Mouse (Mus musculus): ENCODE measurements around the gene Mroh8.

Mroh8 gene

DNA sequence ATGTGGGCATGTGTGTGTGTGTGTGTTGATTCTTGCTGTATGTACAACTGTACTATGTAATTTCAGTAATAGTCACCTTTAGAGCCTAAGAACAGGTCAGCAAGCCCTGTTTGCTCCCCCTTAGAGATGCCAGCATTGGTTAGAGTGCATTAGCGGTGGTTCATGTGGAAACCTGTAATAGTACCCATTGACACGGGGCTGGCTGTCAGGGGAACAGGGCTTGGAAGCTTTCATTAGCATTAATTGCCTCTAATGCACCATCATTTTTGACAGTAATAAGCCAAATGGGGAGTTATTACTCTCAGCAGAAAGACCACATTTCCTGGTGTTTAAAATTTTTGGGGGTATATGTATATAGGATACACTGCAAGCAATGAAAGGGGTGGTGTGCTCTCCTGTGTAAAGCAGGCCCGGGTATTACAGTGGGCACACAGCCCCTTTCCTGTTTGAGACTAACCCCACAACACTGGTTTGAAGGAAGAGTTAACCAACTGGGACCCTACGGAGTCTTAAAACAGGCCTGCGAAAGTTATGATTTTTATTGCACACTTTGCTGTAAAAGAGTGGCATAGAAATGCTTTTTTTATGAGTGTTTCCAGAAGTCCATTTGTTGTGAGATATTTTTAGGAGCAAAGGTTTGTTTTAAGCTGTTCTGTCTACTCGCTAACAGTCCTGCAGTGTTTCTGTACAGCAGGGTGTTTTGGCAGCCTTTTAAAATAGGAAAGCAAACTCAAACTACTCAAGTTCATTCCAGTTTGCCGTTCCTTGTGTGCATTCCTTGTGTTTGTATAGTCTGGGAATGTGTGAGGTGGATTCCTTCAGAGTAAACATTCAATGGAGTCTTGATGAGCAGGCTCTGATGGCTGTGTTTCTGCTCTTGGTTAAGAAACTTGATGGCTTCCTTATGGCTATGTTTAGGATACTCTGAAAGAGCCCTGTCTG is 27.0 kb upstream of the Mroh8 start:
- H3K36me3 ChIP-seq (ENCODE audit: insufficient read depth, low read length): peaks cover 99% of the 10 kb centered on the region
- H3K4me1 ChIP-seq (replicated peaks; ENCODE audit: low read depth, low read length): peaks cover 15% of the 10 kb centered on the region
- H3K9me3 ChIP-seq (ENCODE audit: low read length): no peaks in the 10 kb centered on the region
- TF ChIP-seq CTCF (conservative IDR thresholded peaks at IDR 0.05; ENCODE audit: low read length): no peak
- no peak for TF ChIP-seq POU5F1 (IDR thresholded peaks at IDR 0.05; ENCODE audit: borderline replicate concordance, low read length)
- no peak for TF ChIP-seq NANOG (IDR thresholded peaks at IDR 0.05; ENCODE audit: borderline replicate concordance, low read length)
- no peaks in the 10 kb centered on the region for H3K27me3 ChIP-seq (ENCODE audit: insufficient read depth, low read length)
- no peak overlapping the region for H3K4me3 ChIP-seq (replicated peaks; ENCODE audit: low read length)

DNA sequence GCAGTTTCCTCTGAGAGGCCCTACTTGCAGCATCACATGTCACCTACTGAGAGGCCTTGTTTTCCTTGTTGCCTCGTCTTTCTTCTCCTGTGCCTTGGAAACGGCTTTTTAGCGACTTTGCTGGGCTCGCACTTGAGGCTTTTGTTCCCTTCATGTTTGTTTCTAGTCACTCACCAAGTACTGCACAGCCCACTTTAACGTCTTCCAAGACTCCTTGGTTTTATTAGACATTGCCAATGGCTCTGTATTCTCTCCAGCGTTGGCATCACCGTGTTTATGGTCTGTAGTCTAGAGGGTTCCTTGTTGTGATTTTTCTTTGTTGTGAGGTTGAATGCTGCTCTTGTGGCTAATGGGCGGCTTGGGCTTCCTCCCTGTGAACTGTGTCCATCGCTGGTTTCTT is 23.7 kb upstream of the Mroh8 start:
- H3K4me1 ChIP-seq (replicated peaks; ENCODE audit: low read depth, low read length): 0 out of 2 replicates have a peak, but pooled peaks cover 4% of the 10 kb centered on the region
- no peaks in the 10 kb centered on the region for H3K9me3 ChIP-seq (ENCODE audit: low read length)

DNA sequence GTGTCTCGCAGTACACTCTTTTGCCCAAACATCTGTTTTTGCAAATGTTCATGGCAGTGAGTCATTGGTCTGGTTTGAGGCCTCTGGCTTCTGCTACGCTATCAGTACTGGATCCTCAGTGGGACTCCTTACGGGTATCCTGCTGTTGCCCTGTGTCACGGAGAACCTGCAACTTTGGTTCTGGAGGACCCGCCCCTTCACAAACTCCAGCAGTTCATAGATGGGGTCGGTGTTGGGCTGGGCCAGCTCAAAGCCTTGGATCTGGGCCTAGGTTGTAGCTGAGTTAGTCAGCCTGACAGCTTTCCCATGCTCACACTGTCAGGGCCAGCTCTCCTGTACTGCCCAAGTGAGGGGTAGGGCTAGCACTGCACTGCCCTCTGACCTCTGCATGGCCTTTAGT is 20.7 kb upstream of the Mroh8 start:
- H3K4me1 ChIP-seq (replicated peaks; ENCODE audit: low read depth, low read length): peaks cover 9% of the 10 kb centered on the region; the same call in 1 of the 2 replicates
- peaks cover 99% of the 10 kb centered on the region for H3K36me3 ChIP-seq (ENCODE audit: insufficient read depth, low read length)
- no peaks in the 10 kb centered on the region for H3K27me3 ChIP-seq (ENCODE audit: insufficient read depth, low read length)
- H3K4me3 ChIP-seq (replicated peaks; ENCODE audit: low read length): no peak overlapping the region
- TF ChIP-seq CTCF (conservative IDR thresholded peaks at IDR 0.05; ENCODE audit: low read length) (no peak), NANOG (IDR thresholded peaks at IDR 0.05; ENCODE audit: borderline replicate concordance, low read length) (no peak), POU5F1 (IDR thresholded peaks at IDR 0.05; ENCODE audit: borderline replicate concordance, low read length) (no peak)
- no peaks in the 10 kb centered on the region for H3K9me3 ChIP-seq (ENCODE audit: low read length)

More for the DNA sequence above, 23.7 kb upstream of the Mroh8 start:
- TF ChIP-seq CTCF (conservative IDR thresholded peaks at IDR 0.05; ENCODE audit: low read length): no peak
- no peak for TF ChIP-seq NANOG (IDR thresholded peaks at IDR 0.05; ENCODE audit: borderline replicate concordance, low read length)
- TF ChIP-seq POU5F1 (IDR thresholded peaks at IDR 0.05; ENCODE audit: borderline replicate concordance, low read length): no peak
- Histone ChIP-seq H3K4me3 (replicated peaks; ENCODE audit: low read length) (no peak overlapping the region), H3K36me3 (ENCODE audit: insufficient read depth, low read length) (peaks cover 99% of the 10 kb centered on the region), H3K27me3 (ENCODE audit: insufficient read depth, low read length) (no peaks in the 10 kb centered on the region)

DNA sequence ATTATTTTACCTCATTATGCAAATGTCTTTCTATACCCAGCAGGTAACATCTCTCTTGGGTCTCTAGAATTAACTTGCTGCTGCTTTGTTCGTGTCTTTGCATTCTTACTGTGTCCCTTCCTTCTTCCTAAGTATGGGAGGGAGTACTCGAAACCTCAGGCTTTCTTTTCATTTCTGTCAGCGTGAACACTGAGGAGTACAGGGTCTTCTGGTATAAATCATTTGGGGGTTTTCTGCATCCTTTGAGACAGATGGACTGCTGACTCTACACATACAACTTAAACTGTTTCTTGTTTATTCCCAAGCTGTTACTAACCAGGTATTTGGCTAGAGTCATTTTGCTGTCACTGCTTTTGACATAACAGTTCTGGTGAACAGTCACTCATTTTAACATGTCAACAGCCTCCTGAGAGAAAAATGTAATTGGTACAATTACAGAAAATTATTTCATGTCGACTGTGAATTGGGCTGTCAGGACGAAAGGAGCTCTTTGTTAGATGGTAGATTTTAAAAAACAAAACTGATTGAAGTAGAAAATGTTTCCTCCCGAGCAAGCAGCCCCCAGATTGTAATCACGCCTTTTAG is 16.8 kb upstream of the Mroh8 start:
- Histone ChIP-seq H3K4me3 (replicated peaks; ENCODE audit: low read length) (no peak overlapping the region), H3K27me3 (ENCODE audit: insufficient read depth, low read length) (no peaks in the 10 kb centered on the region), H3K4me1 (replicated peaks; ENCODE audit: low read depth, low read length) (peaks cover 17% of the 10 kb centered on the region), H3K36me3 (ENCODE audit: insufficient read depth, low read length) (peaks cover 99% of the 10 kb centered on the region), H3K9me3 (ENCODE audit: low read length) (no peaks in the 10 kb centered on the region)
- no peak for TF ChIP-seq POU5F1 (IDR thresholded peaks at IDR 0.05; ENCODE audit: borderline replicate concordance, low read length)
- no peak for TF ChIP-seq CTCF (conservative IDR thresholded peaks at IDR 0.05; ENCODE audit: low read length)
- no peak for TF ChIP-seq NANOG (IDR thresholded peaks at IDR 0.05; ENCODE audit: borderline replicate concordance, low read length)

DNA sequence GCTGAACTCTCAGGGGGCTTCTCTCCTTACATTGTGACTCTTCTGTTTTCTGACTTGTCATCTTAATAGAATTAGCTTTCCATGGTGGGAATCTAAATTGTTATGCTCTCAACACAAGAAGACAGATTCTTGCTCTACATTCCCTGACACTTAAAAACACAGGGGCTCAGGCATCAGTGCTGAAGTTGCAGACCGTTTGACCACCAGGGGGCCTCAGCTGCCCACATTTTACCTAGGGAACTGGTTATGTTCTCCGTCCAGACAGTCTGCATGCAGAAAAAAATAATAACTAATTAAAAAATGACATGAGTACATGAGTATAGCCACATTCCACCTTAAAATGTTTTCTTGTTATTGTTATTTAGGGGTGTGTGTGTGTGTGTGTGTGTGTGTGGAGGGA is 12.7 kb upstream of the Mroh8 start:
- TF ChIP-seq POU5F1 (IDR thresholded peaks at IDR 0.05; ENCODE audit: borderline replicate concordance, low read length) (no peak), CTCF (conservative IDR thresholded peaks at IDR 0.05; ENCODE audit: low read length) (peak; percentile 71), NANOG (IDR thresholded peaks at IDR 0.05; ENCODE audit: borderline replicate concordance, low read length) (no peak)
- Histone ChIP-seq H3K36me3 (ENCODE audit: insufficient read depth, low read length) (peaks cover 99% of the 10 kb centered on the region), H3K4me3 (replicated peaks; ENCODE audit: low read length) (no peak overlapping the region), H3K9me3 (ENCODE audit: low read length) (no peaks in the 10 kb centered on the region), H3K27me3 (ENCODE audit: insufficient read depth, low read length) (no peaks in the 10 kb centered on the region), H3K4me1 (replicated peaks; ENCODE audit: low read depth, low read length) (peaks cover 58% of the 10 kb centered on the region)

DNA sequence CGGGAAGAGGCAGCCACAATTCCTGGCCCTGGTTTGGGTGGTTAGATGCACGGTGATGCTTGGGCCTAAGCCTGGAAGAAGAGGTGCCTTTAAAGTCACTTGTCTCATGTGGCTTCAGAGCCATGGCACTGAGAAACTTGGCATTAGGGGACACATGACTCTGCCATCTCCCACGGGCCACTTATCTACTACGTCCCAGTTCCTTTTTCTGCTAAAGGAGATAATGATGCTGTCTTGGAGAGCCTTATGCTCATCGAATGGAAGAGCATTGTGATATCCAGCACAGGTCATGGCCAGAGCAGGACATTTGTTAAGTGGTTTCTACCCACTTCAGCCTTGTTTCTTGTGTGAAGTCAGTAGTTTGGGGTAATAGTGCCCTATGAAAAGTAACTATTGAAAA is 9.6 kb upstream of the Mroh8 start:
- TF ChIP-seq NANOG (IDR thresholded peaks at IDR 0.05; ENCODE audit: borderline replicate concordance, low read length) (no peak), CTCF (conservative IDR thresholded peaks at IDR 0.05; ENCODE audit: low read length) (no peak), POU5F1 (IDR thresholded peaks at IDR 0.05; ENCODE audit: borderline replicate concordance, low read length) (no peak)
- peaks cover 66% of the 10 kb centered on the region for H3K4me1 ChIP-seq (replicated peaks; ENCODE audit: low read depth, low read length)
- peaks cover 98% of the 10 kb centered on the region for H3K36me3 ChIP-seq (ENCODE audit: insufficient read depth, low read length)
- no peaks in the 10 kb centered on the region for H3K27me3 ChIP-seq (ENCODE audit: insufficient read depth, low read length)
- no peak overlapping the region for H3K4me3 ChIP-seq (replicated peaks; ENCODE audit: low read length)
- no peaks in the 10 kb centered on the region for H3K9me3 ChIP-seq (ENCODE audit: low read length)

DNA sequence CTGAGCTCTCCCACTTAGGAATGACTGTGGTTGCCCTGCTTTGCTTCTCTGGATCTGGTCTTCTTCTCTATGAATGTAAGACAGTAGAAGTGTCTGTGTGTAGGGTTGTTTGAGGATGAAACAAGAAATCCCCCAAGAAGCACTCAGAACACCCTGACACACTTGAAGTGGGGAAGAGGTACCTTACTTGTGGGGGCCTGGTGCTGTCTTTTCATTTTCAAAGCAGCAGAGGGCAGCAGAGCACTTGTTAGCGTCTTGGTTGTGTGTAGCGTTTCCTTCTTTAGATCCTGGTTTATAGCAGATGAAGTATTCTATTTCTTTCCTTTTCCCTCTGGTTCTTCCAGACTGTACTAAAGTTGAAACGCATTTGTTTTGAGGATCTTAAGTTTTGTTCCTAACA is 8.2 kb upstream of the Mroh8 start:
- Histone ChIP-seq H3K4me3 (replicated peaks; ENCODE audit: low read length) (no peak overlapping the region), H3K4me1 (replicated peaks; ENCODE audit: low read depth, low read length) (peaks cover 80% of the 10 kb centered on the region), H3K36me3 (ENCODE audit: insufficient read depth, low read length) (peaks cover 98% of the 10 kb centered on the region), H3K9me3 (ENCODE audit: low read length) (no peaks in the 10 kb centered on the region), H3K27me3 (ENCODE audit: insufficient read depth, low read length) (no peaks in the 10 kb centered on the region)
- TF ChIP-seq NANOG (IDR thresholded peaks at IDR 0.05; ENCODE audit: borderline replicate concordance, low read length) (no peak), CTCF (conservative IDR thresholded peaks at IDR 0.05; ENCODE audit: low read length) (peak; percentile 68), POU5F1 (IDR thresholded peaks at IDR 0.05; ENCODE audit: borderline replicate concordance, low read length) (no peak)

DNA sequence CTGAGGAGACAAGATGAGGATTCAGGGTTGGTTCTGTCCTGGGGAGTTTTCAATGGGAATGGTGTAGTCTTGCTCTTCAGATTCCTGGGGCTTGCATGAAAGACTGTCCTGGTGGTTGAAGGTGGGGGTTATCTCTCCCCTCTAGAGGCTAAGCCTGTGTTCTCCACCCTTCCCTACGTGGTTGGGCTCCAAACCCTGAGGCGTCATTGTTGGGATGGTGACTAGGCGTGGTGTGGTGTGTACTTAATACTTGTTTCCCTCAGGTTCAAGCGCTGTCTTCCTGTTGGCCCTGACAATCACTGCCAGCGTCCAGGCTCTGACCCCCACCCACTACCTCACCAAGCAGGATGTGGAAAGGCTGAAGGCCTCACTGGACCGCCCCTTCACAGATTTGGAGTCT is 4.0 kb upstream of the Mroh8 start:
- Histone ChIP-seq H3K9me3 (ENCODE audit: low read length) (no peaks in the 10 kb centered on the region), H3K4me3 (replicated peaks; ENCODE audit: low read length) (0 out of 2 replicates have a peak overlapping the region, but pooled peaks have one; percentile 5), H3K4me1 (replicated peaks; ENCODE audit: low read depth, low read length) (peaks cover 74% of the 10 kb centered on the region), H3K27me3 (ENCODE audit: insufficient read depth, low read length) (no peaks in the 10 kb centered on the region), H3K36me3 (ENCODE audit: insufficient read depth, low read length) (peaks cover 72% of the 10 kb centered on the region)
- TF ChIP-seq POU5F1 (IDR thresholded peaks at IDR 0.05; ENCODE audit: borderline replicate concordance, low read length) (no peak), CTCF (conservative IDR thresholded peaks at IDR 0.05; ENCODE audit: low read length) (no peak), NANOG (IDR thresholded peaks at IDR 0.05; ENCODE audit: borderline replicate concordance, low read length) (no peak)

Measured in E14TG2a.4 (cell line).